Mouse (Mus musculus) intestine, embryonic 16.5 days (tissue): ENCODE results near the gene Gadd45g. TPM values are rescaled to one million over a fixed set of nuclear protein-coding genes. Genes with fewer than 3 reads are reported as not detected.
A peak's percentile ranks its signal among the peaks of the same experiment; 100 is the strongest.

Source experiments
- ATAC-seq: fragments of 200-750 bp; cut with Nextera tagmentation; 2 replicates; pipeline ENCODE4 v1.8.0; 2017; ENCODE audit warnings: moderate TSS enrichment, moderate library complexity
- H3K27ac ChIP-seq: fragments of 300-500 bp; sonication (generic); 2 replicates; pipeline ENCODE4 v1.5.1; 2014; ENCODE audit warnings: mild to moderate bottlenecking, low read length
- H3K27me3 ChIP-seq: fragments of 300-500 bp; sonication (generic); replicated peaks from 2 replicates; pipeline ENCODE4 v1.6.1; 2014; ENCODE audit warnings: low read length, control low read depth, mixed read lengths; ENCODE audit not compliant: control insufficient read depth, insufficient read depth
- H3K36me3 ChIP-seq: fragments of 300-500 bp; sonication (generic); 2 replicates; pipeline ENCODE4 v1.6.1; 2014; ENCODE audit warnings: low read length, control low read depth; ENCODE audit not compliant: control insufficient read depth, insufficient read depth
- H3K4me1 ChIP-seq: fragments of 300-500 bp; sonication (generic); 2 replicates; pipeline ENCODE4 v1.6.1; 2014; ENCODE audit warnings: low read length, control low read depth, mixed read lengths; ENCODE audit not compliant: control insufficient read depth, insufficient read depth
- H3K4me2 ChIP-seq: fragments of 300-500 bp; sonication (generic); 2 replicates; pipeline ENCODE4 v1.6.1; 2014; ENCODE audit warnings: low read depth, low read length, control low read depth
- H3K4me3 ChIP-seq: fragments of 300-500 bp; sonication (generic); 2 replicates; pipeline ENCODE4 v1.5.1; 2014; ENCODE audit warnings: mild to moderate bottlenecking, low read length
- H3K9ac ChIP-seq: fragments of 300-500 bp; sonication (generic); 2 replicates; pipeline ENCODE4 v1.6.1; 2014; ENCODE audit warnings: low read depth, low read length
- H3K9me3 ChIP-seq: fragments of 300-500 bp; sonication (generic); 2 replicates; pipeline ENCODE4 v1.6.1; 2016; ENCODE audit warnings: low read length, control low read depth; ENCODE audit not compliant: control insufficient read depth
- WGBS: fragments of 180-500 bp; shearing (Covaris S2); extraction: QIAGEN DNeasy Blood & Tissue Kit; methylation state at CpG from one replicate; pipeline ENCODE4 v1.1.7; 2014; 5-methylcytosine and 5-hydroxymethylcytosine counted together
- polyA plus RNA-seq: library from polyadenylated mRNA; unstranded; fragments of >200 nt; fragmentation: Nextera tagmentation; extraction: Ambion mirVana; gene quantifications from 2 replicates; pipeline ENCODE4 v1.2.1, GENCODE M21; 2015

Gene Gadd45g
- polyA plus RNA-seq, 1 experiment from 2014 or later = 40.8 TPM

GRCm38 (mm10) chr13:51873786-51874185 lies 27.3 kb downstream of the Gadd45g start:
- 89% methylated on average over 5 of the region's 5 CpGs for WGBS
- no peak overlapping the region for H3K4me2 ChIP-seq
- H3K27ac ChIP-seq = no peak overlapping the region
- H3K36me3 ChIP-seq = no peaks in the 10 kb centered on the region
- peaks cover 6% of the 10 kb centered on the region; the same call in 1 of the 2 replicates for H3K4me1 ChIP-seq
- no peak overlapping the region for H3K4me3 ChIP-seq
- H3K9ac ChIP-seq = no peak overlapping the region
- H3K27me3 ChIP-seq = no peaks in the 10 kb centered on the region
- H3K9me3 ChIP-seq = no peaks in the 10 kb centered on the region
- ATAC-seq = no peak

DNA sequence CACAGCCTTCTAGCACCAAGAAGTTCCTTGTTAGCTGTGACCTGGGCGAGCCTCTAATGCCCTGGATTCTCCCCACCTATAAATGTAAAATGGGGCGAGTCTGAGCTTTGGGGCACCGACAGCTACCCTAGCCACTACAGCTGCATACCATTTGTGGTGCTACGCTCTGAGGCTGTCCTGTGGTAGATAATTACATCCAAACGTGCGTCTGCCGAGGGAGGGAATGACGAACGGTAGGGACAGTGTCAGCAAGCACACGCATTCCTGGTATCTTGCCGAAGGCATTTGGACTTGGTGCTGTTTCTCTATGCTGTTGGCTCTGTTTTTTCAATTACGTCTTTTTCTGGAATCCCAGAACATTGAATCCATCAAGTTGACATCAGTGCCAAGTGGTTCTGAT lies 29.7 kb downstream of the Gadd45g start:
- WGBS = 71% methylated on average over 12 of the region's 12 CpGs
- Histone ChIP-seq H3K4me3 (no peak overlapping the region), H3K27ac (no peak overlapping the region), H3K4me1 (no peaks in the 10 kb centered on the region; the same call in 1 of the 2 replicates), H3K9ac (no peak overlapping the region), H3K9me3 (no peaks in the 10 kb centered on the region), H3K36me3 (no peaks in the 10 kb centered on the region), H3K27me3 (no peaks in the 10 kb centered on the region), H3K4me2 (no peak overlapping the region)
- ATAC-seq = no peak

- no peak overlapping the region for H3K4me3 ChIP-seq
- H3K27ac ChIP-seq = no peak overlapping the region
- no peaks in the 10 kb centered on the region for H3K9me3 ChIP-seq
- peaks cover 7% of the 10 kb centered on the region for H3K4me1 ChIP-seq
- H3K9ac ChIP-seq = no peak overlapping the region
- H3K27me3 ChIP-seq = no peaks in the 10 kb centered on the region
- no peak overlapping the region for H3K4me2 ChIP-seq
- no peak for ATAC-seq
- WGBS = 66% methylated on average over 8 of the region's 8 CpGs
- no peaks in the 10 kb centered on the region for H3K36me3 ChIP-seq
Observed at GRCm38 (mm10) chr13:51878806-51879205, 32.3 kb downstream of the Gadd45g start.

DNA sequence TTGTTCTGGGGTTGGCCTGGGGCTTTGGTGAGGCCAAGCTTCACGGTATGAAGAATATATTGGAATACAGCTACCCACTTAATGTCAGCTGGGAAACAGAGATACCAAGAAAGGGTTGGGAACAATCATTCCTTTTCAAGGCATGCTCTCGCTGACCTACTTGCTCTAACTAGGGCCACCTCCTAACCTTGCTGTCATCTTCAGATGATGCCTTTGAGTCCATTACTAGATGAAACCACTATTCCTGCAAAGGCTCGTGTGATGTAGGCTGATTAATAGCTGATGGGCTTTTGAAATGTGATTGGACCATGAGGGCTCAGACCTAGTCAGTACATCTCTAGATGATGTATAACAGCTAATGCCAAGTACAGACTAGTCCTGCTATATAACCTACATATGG lies 33.1 kb downstream of the Gadd45g start:
- ATAC-seq = no peak
- Histone ChIP-seq H3K27ac (no peak overlapping the region), H3K27me3 (no peaks in the 10 kb centered on the region), H3K9ac (no peak overlapping the region), H3K4me3 (no peak overlapping the region), H3K36me3 (no peaks in the 10 kb centered on the region), H3K9me3 (no peaks in the 10 kb centered on the region), H3K4me2 (no peak overlapping the region), H3K4me1 (peaks cover 10% of the 10 kb centered on the region)
- 88% methylated on average over 3 of the region's 3 CpGs for WGBS

DNA sequence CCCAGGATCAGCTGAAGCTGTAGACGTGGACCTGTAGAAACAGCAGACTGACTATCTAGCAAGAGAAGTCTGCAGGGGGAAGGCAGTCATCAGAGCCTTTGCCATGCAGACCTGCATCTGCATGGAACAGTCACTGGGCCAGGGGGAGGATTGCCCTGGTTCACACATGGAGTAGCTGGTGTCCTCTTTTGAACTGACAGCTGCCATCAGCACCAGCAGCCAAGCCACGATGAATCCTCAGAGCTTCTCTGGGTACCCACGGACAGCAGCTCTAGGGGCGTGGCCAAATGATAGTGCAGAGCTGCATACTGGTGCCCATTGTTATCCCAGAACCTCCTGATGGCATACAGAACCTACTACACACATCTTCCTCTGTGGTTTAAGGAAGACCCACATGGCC lies 33.5 kb downstream of the Gadd45g start:
- H3K36me3 ChIP-seq = no peaks in the 10 kb centered on the region
- WGBS = 81% methylated on average over 4 of the region's 4 CpGs

DNA sequence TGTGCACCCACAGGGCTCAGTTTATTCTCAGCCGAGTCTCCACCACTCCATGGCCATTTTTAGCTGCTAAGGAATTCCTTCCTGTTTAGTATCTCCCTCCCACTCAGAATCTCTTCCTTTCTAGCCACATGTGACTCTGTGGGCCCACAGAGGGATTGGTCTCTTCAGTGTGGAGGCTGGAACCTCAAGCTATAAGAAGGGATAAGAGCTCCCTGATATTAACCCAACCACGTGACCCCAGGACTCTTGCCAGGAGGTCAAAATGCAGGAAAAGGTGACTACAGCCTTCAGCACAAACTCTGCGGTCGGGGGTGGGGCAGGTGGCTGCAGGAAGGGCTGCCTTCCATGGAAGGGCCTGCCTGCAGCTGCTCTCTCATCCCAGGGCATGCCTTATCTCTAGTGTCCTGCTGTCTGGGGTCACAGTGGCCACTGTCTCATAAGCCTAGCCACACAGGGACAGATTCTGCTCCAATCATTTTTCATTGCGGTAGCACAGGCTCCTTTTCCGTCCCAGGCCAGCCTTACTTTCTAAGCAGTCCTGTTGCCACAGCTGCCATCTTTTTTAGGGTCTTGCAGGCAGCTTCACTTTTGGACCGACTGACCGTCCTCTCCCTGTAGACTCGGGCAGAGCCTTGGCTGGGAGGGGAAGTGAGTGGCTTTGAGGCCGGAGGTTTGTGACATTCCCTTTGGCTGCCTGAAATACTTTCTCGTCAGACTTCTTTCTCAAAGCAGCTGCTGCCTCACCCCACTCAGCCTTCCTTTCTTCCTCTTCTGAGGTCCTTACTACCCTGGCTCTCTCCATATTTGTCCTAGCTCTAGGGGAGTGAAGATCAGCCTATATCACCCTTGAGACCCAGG lies 35.0 kb downstream of the Gadd45g start:
- WGBS = 56% methylated on average over 11 of the region's 11 CpGs
- no peak overlapping the region for H3K4me3 ChIP-seq
- H3K27me3 ChIP-seq = no peaks in the 10 kb centered on the region
- H3K36me3 ChIP-seq = no peaks in the 10 kb centered on the region
- H3K9ac ChIP-seq = no peak overlapping the region
- peak; percentile 57 for ATAC-seq
- H3K9me3 ChIP-seq = no peaks in the 10 kb centered on the region
- peaks cover 15% of the 10 kb centered on the region for H3K4me1 ChIP-seq
- H3K27ac ChIP-seq = no peak overlapping the region
- H3K4me2 ChIP-seq = no peak overlapping the region

More for the DNA sequence above, 33.5 kb downstream of the Gadd45g start:
- Histone ChIP-seq H3K9me3 (no peaks in the 10 kb centered on the region), H3K4me1 (peaks cover 10% of the 10 kb centered on the region), H3K27me3 (no peaks in the 10 kb centered on the region), H3K27ac (no peak overlapping the region), H3K4me3 (no peak overlapping the region), H3K9ac (no peak overlapping the region), H3K4me2 (no peak overlapping the region)
- ATAC-seq = no peak

DNA sequence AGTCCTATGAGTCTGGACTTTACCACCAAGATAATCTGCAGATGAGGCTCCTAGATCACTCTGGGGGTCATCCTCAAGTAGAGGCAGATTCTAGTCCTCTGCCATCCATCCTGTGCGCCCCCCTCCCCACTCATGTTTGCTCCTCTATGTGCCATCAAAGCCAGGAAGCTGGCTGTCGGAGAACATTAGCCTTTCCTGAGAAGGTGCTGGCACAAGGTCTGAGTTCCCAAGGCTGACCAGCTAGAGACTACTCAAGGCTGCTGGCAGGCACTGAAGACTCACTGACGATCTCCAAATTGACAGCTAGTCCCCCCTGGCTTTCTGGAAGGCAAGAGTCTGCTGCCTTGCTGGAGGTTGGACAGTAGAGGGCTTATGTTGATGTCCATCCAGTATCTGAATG lies 35.7 kb downstream of the Gadd45g start:
- Histone ChIP-seq H3K4me3 (no peak overlapping the region), H3K9me3 (no peaks in the 10 kb centered on the region), H3K27ac (no peak overlapping the region), H3K4me2 (no peak overlapping the region), H3K9ac (no peak overlapping the region), H3K36me3 (no peaks in the 10 kb centered on the region), H3K27me3 (no peaks in the 10 kb centered on the region), H3K4me1 (peaks cover 15% of the 10 kb centered on the region)
- ATAC-seq = no peak
- 83% methylated on average over 3 of the region's 3 CpGs for WGBS

DNA sequence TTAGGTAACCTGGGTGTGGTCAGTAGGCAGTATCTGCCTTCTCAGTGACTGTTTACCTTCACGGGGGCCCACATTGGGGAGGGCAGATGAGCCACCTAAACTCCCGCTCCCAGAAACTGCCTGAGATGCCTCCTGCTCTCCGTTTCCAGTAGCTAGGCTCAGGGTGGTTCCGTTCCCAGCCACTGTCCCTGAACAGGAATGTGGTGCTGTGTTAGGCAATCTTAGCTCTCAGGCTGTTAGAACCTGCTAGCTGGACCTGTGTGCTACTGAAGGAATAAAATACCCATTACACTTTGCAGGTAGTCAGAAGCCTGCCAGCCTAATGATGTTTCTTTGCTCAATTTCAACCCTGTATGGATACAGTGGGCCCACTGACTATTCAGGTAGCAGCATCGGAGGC lies 37.8 kb downstream of the Gadd45g start:
- Histone ChIP-seq H3K4me1 (peaks cover 15% of the 10 kb centered on the region), H3K27ac (no peak overlapping the region), H3K4me3 (no peak overlapping the region), H3K9me3 (no peaks in the 10 kb centered on the region), H3K4me2 (no peak overlapping the region), H3K36me3 (no peaks in the 10 kb centered on the region), H3K9ac (no peak overlapping the region), H3K27me3 (no peaks in the 10 kb centered on the region)
- 46% methylated on average over 5 of the region's 5 CpGs for WGBS
- ATAC-seq = 0 out of 2 replicates have a peak, but pooled peaks have one; percentile 10

DNA sequence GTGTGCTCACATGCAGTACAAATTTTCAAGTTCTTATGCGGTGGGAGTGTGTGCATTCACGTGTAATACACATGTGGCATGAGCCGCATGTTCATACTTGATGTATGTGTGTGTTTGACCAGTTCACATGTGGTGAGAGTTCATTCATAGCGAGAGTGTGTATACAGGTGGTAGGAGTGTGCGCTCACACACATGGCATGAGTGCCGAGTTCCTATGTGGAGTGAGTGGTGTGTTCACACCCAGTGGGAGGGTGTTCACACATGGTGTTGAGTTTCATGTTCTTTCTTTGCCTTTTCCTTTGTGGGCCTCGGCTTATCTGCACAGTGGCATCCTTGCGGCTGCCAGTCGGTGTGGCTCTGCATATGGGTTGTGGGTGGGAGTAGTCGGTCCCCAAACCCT lies 39.1 kb downstream of the Gadd45g start:
- no peaks in the 10 kb centered on the region for H3K9me3 ChIP-seq
- 92% methylated on average over 10 of the region's 10 CpGs for WGBS
- H3K4me2 ChIP-seq = no peak overlapping the region
- no peak for ATAC-seq
- H3K4me1 ChIP-seq = peaks cover 15% of the 10 kb centered on the region
- no peak overlapping the region for H3K4me3 ChIP-seq
- no peak overlapping the region; the same call in 1 of the 2 replicates for H3K27ac ChIP-seq
- H3K9ac ChIP-seq = no peak overlapping the region
- no peaks in the 10 kb centered on the region for H3K36me3 ChIP-seq
- no peaks in the 10 kb centered on the region for H3K27me3 ChIP-seq
